Mouse (Mus musculus) midbrain, embryonic 11.5 days (tissue): ENCODE data around the gene Tm7sf2. TPM values are rescaled to one million over a fixed set of nuclear protein-coding genes. Genes with fewer than 3 reads are reported as not detected.
A peak's percentile ranks its signal among the peaks of the same experiment; 100 is the strongest.

ENCODE experiments used
- ATAC-seq: fragments of 200-750 bp; cut with Nextera tagmentation; 2 replicates; pipeline ENCODE4 v1.8.0; 2017; ENCODE audit warnings: moderate TSS enrichment, moderate library complexity; ENCODE audit not compliant: low FRiP score
- DNase-seq: peaks from one replicate; pipeline ENCODE4 v3.0.0; 2015; ENCODE audit warnings: low spot score; ENCODE audit errors: missing footprints
- H3K27ac ChIP-seq: fragments of 300-500 bp; sonication (generic); 2 replicates; pipeline ENCODE4 v1.5.1; 2014; ENCODE audit warnings: low read depth, low read length
- H3K27me3 ChIP-seq: fragments of 300-500 bp; sonication (generic); 2 replicates; pipeline ENCODE4 v1.6.1; 2014; ENCODE audit warnings: mild to moderate bottlenecking, low read length, moderate library complexity, mixed read lengths; ENCODE audit not compliant: control insufficient read depth, insufficient read depth
- H3K36me3 ChIP-seq: fragments of 300-500 bp; sonication (generic); 2 replicates; pipeline ENCODE4 v1.6.1; 2014; ENCODE audit warnings: mild to moderate bottlenecking, low read length, moderate library complexity, mixed read lengths; ENCODE audit not compliant: control insufficient read depth, insufficient read depth
- H3K4me1 ChIP-seq: fragments of 300-500 bp; sonication (generic); 2 replicates; pipeline ENCODE4 v1.6.1; 2014; ENCODE audit warnings: low read length; ENCODE audit not compliant: control insufficient read depth, insufficient read depth
- H3K4me2 ChIP-seq: fragments of 300-500 bp; sonication (generic); 2 replicates; pipeline ENCODE4 v1.6.1; 2014; ENCODE audit warnings: mild to moderate bottlenecking, moderate library complexity
- H3K4me3 ChIP-seq: fragments of 300-500 bp; sonication (generic); 2 replicates; pipeline ENCODE4 v1.5.1; 2014; ENCODE audit warnings: low read depth, low read length
- H3K9ac ChIP-seq: fragments of 300-500 bp; sonication (generic); 2 replicates; pipeline ENCODE4 v1.6.1; 2014; ENCODE audit warnings: low read length
- H3K9me3 ChIP-seq: fragments of 300-500 bp; sonication (generic); 2 replicates; pipeline ENCODE4 v1.6.1; 2016; ENCODE audit warnings: low read length; ENCODE audit not compliant: control insufficient read depth
- WGBS: fragments of 180-500 bp; shearing (Covaris S2); extraction: QIAGEN DNeasy Blood & Tissue Kit; methylation state at CpG from one replicate; pipeline ENCODE4 v1.1.7; 2014; 5-methylcytosine and 5-hydroxymethylcytosine counted together
- polyA plus RNA-seq: library from polyadenylated mRNA; unstranded; fragments of >200 nt; fragmentation: Nextera tagmentation; extraction: Ambion mirVana; gene quantifications from 2 replicates; pipeline ENCODE4 v1.2.1, GENCODE M21; 2014

Tm7sf2 gene
- 35.7 and 39.6 TPM in 2 replicates for polyA plus RNA-seq

GRCm38 (mm10) chr19:6067724-6068415 lies at the start of gene Tm7sf2:
Gene Tm7sf2, minus strand, starts transcription at chr19:6068373.
- Histone ChIP-seq H3K4me2 (peak within 1 kb of the TSS; percentile 96), H3K4me3 (peak within 1 kb of the TSS; percentile 53), H3K27ac (peak within 1 kb of the TSS; percentile 72), H3K36me3 (peaks cover 9% of the 10 kb centered on the region), H3K9me3 (no peaks in the 10 kb centered on the region), H3K4me1 (peaks cover 17% of the 10 kb centered on the region), H3K27me3 (no peaks in the 10 kb centered on the region), H3K9ac (peak within 1 kb of the TSS; percentile 77)
- 10% methylated on average over 33 of the region's 33 CpGs for WGBS
- DNase-seq, result peak; percentile 97
- ATAC-seq, result peak; percentile 93

- DNase-seq, result no peak
Measured at GRCm38 (mm10) chr19:6117346-6117985, 49.3 kb upstream of the Tm7sf2 start.

GRCm38 (mm10) chr19:6116113-6116850 lies 48.1 kb upstream of the Tm7sf2 start:
- Histone ChIP-seq H3K4me3 (0 out of 2 replicates have a peak overlapping the region, but pooled peaks have one; percentile 81), H3K9ac (no peak overlapping the region), H3K36me3 (peaks cover 12% of the 10 kb centered on the region; the same call in 1 of the 2 replicates), H3K27ac (no peak overlapping the region), H3K4me2 (no peak overlapping the region), H3K27me3 (no peaks in the 10 kb centered on the region), H3K9me3 (no peaks in the 10 kb centered on the region), H3K4me1 (peaks cover 8% of the 10 kb centered on the region)
- 94% methylated on average over 15 of the region's 15 CpGs for WGBS
- ATAC-seq, result no peak
- DNase-seq, result peak; percentile 28

More at GRCm38 (mm10) chr19:6117346-6117985, 49.3 kb upstream of the Tm7sf2 start:
- Histone ChIP-seq H3K4me1 (peaks cover 8% of the 10 kb centered on the region), H3K4me2 (peak overlapping the region; percentile 89), H3K9me3 (no peaks in the 10 kb centered on the region), H3K27ac (peak overlapping the region; percentile 95), H3K36me3 (peaks cover 12% of the 10 kb centered on the region; the same call in 1 of the 2 replicates), H3K4me3 (peak overlapping the region; percentile 81), H3K9ac (peak overlapping the region; percentile 88), H3K27me3 (no peaks in the 10 kb centered on the region)
- WGBS, result 6% methylated on average over 32 of the region's 32 CpGs
- ATAC-seq, result no peak

GRCm38 (mm10) chr19:6113116-6113515 lies 44.9 kb upstream of the Tm7sf2 start:
- Histone ChIP-seq H3K36me3 (peaks cover 12% of the 10 kb centered on the region; the same call in 1 of the 2 replicates), H3K27ac (no peak overlapping the region), H3K4me3 (no peak overlapping the region), H3K9me3 (no peaks in the 10 kb centered on the region), H3K27me3 (no peaks in the 10 kb centered on the region), H3K4me2 (no peak overlapping the region), H3K4me1 (peaks cover 8% of the 10 kb centered on the region), H3K9ac (no peak overlapping the region)
- DNase-seq, result peak; percentile 69
- no peak for ATAC-seq
- 76% methylated on average over 6 of the region's 6 CpGs for WGBS

GRCm38 (mm10) chr19:6105586-6105985 lies 37.4 kb upstream of the Tm7sf2 start, which contains the start of gene Naaladl1:
Gene Naaladl1, plus strand, starts transcription at chr19:6105782.
- no peak within 1 kb of the TSS for H3K4me3 ChIP-seq
- 88% methylated on average over 7 of the region's 7 CpGs for WGBS
- no peak within 1 kb of the TSS for H3K4me2 ChIP-seq
- H3K27ac ChIP-seq, result no peak within 1 kb of the TSS
- DNase-seq (no peak), ATAC-seq (no peak)
- H3K27me3 ChIP-seq, result no peaks in the 10 kb centered on the region
- H3K4me1 ChIP-seq, result no peaks in the 10 kb centered on the region
- no peaks in the 10 kb centered on the region for H3K36me3 ChIP-seq
- no peak within 1 kb of the TSS for H3K9ac ChIP-seq
- no peaks in the 10 kb centered on the region for H3K9me3 ChIP-seq

- H3K4me2 ChIP-seq, result no peak overlapping the region
- H3K27me3 ChIP-seq, result no peaks in the 10 kb centered on the region
- no peaks in the 10 kb centered on the region for H3K36me3 ChIP-seq
- WGBS, result 75% methylated on average over 4 of the region's 4 CpGs
- H3K9me3 ChIP-seq, result no peaks in the 10 kb centered on the region
- no peak overlapping the region for H3K9ac ChIP-seq
- DNase-seq (peak; percentile 28), ATAC-seq (no peak)
- H3K4me1 ChIP-seq, result no peaks in the 10 kb centered on the region
- H3K27ac ChIP-seq, result no peak overlapping the region
- no peak overlapping the region for H3K4me3 ChIP-seq
Measured at GRCm38 (mm10) chr19:6104476-6104875, 36.3 kb upstream of the Tm7sf2 start.

- Histone ChIP-seq H3K9ac (no peak overlapping the region), H3K4me2 (no peak overlapping the region), H3K27ac (no peak overlapping the region), H3K9me3 (no peaks in the 10 kb centered on the region), H3K4me3 (no peak overlapping the region), H3K36me3 (no peaks in the 10 kb centered on the region; the same call in none of the 2 replicates), H3K27me3 (no peaks in the 10 kb centered on the region), H3K4me1 (no peaks in the 10 kb centered on the region)
- ATAC-seq (no peak), DNase-seq (peak; percentile 67)
- WGBS, result 77% methylated on average over 6 of the region's 6 CpGs
Measured at GRCm38 (mm10) chr19:6102169-6102853, 34.1 kb upstream of the Tm7sf2 start.

- no peaks in the 10 kb centered on the region for H3K9me3 ChIP-seq
- 76% methylated on average over 6 of the region's 6 CpGs for WGBS
- H3K4me3 ChIP-seq, result no peak overlapping the region
- no peaks in the 10 kb centered on the region for H3K4me1 ChIP-seq
- H3K27me3 ChIP-seq, result no peaks in the 10 kb centered on the region
- no peak overlapping the region for H3K9ac ChIP-seq
- no peak overlapping the region for H3K27ac ChIP-seq
- no peaks in the 10 kb centered on the region; the same call in none of the 2 replicates for H3K36me3 ChIP-seq
- DNase-seq, result peak; percentile 47
- H3K4me2 ChIP-seq, result no peak overlapping the region
- no peak for ATAC-seq
Measured at GRCm38 (mm10) chr19:6101186-6101585, 33.0 kb upstream of the Tm7sf2 start.
